Mouse (Mus musculus) E14TG2a.4 (cell line): ENCODE data around the gene Scoc.

Source experiments
- CTCF ChIP-seq: conservative IDR thresholded peaks from 2 replicates; pipeline ENCODE4 v1.5.1; 2014; ENCODE audit warnings: low read length
- NANOG ChIP-seq: IDR thresholded peaks from 2 replicates; pipeline ENCODE4 v1.6.1; 2014; ENCODE audit warnings: borderline replicate concordance, low read length, mixed read lengths

DNA sequence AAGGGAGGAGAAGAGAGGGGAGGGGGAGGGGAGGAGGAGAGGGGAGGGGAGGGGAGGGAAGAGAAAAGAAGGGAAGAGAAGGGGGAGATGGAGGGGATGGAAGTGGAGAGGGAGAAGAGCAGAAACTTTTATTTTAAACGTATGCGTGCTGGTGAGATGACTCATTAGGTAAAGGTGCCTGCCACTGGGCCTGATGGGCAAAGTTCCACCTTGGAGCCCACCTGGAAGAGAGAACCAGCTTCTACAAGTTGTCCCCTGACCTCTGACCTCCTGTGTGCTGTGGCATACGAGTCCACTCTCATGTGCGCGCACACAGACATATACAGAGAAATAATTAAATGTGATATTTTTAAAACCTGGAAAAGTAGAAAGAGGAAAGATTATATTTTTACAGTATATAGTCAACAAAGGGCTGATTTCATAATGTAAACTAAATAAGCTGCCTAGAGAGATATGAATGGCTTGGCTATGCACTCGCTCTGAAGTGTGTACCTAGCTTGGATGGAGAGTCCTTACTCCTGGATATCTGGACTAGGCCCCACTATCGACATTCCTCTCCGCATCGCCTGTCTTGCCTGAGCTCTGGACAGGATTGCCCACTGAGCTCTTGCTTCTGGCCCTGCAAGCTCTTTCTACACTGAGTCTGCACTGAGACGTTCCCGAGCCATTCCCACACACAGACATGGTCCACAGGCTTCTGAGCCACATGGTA lies 39.2 kb downstream of the Scoc start:
- TF ChIP-seq CTCF (no peak), NANOG (no peak)
